Mouse (Mus musculus) bone marrow, adult 2 months (tissue): ENCODE measurements around the gene Bco2.

Experiments used
- CTCF ChIP-seq: fragments of 200-500 bp; IDR thresholded peaks from 2 replicates; pipeline ENCODE4 v1.5.1; 2011; ENCODE audit warnings: low read length, control low read depth; ENCODE audit not compliant: control insufficient read depth, insufficient read depth
- POLR2A ChIP-seq: fragments of 200-500 bp; IDR thresholded peaks from 2 replicates; pipeline ENCODE4 v1.6.1; 2011; ENCODE audit warnings: low read depth, mild to moderate bottlenecking, control low read depth, low read length, borderline replicate concordance; ENCODE audit not compliant: control insufficient read depth

- TF ChIP-seq POLR2A (no peak), CTCF (no peak)
Observed at GRCm38 (mm10) chr9:50500467-50500973, 54.5 kb downstream of the Bco2 start.
